Mouse (Mus musculus): Measurements from ENCODE around the gene Rnf167.

- TF ChIP-seq CTCF (IDR thresholded peaks at IDR 0.05; ENCODE audit: borderline replicate concordance, control insufficient read depth, extremely low read depth, insufficient read depth, low read length, poor library complexity) (no peak), POLR2A (IDR thresholded peaks at IDR 0.05; ENCODE audit: control insufficient read depth, extremely low read depth, insufficient read depth, low read length, poor library complexity) (no peak)
Measured at GRCm38 (mm10) chr11:70657991-70658390, 11.0 kb downstream of the Rnf167 start.
